Mouse (Mus musculus): ENCODE results near the gene Nkx2-2.
"Not testable (repeated sequence)": the region's sequence is repeated elsewhere in the genome, so short reads cannot be mapped to it uniquely, and the experiment has no call there.

Gene Nkx2-2

GRCm38 (mm10) chr2:147181304-147181665 lies 12.8 kb downstream of the Nkx2-2 start:
- no peak for DNase-seq (ENCODE audit: low spot score)

GRCm38 (mm10) chr2:147180649-147181303 lies 13.3 kb downstream of the Nkx2-2 start:
- no peak for DNase-seq (ENCODE audit: low spot score)

DNA sequence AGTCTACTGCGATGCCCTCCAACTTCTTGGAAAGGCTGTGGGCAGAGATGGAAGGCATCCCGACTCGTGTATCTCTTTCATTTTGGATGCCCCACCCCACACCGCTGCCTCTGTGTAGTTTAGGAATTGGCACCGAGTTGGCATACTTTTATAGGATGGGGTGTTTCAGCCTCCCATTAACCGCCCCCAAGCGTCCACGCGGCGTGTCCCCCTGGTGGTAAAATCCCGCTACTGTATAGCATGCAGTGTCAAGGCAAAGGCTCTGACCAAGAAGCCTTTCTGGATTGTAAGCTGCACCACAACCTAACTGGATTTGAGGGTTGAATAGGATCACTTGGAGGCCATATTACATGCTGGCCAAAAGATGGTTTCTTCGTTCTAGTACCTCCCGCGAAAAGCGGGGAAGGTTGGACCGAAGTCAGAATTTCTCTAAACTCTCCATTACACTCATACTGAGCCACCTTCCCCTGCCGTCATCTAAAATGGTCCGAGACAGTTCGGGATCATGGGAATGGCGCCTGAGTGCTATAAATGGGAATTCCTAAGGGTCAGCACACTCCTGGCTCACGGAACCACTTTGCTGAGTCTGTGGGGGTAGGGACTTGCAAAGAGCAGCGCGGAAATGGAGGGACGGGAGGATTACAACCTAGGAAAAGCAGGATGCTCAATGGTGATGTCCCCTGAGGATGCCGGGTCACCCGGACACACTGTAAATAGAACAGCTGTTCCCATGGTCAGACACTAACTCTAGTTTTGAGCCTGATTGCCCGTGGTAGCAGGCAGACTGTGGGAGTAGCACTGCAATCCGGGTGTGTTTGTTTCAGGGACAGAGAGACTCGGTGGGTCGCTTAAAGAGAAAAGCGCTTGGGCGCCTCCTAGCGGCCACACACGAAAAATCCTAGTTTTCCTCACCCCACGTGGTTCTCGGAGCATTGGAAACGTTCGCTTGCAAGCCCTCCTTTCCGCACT lies 15.7 kb downstream of the Nkx2-2 start:
- peak; percentile 73 for DNase-seq (ENCODE audit: low spot score)

GRCm38 (mm10) chr2:147177672-147178071 lies 16.4 kb downstream of the Nkx2-2 start:
- peak; percentile 60 for DNase-seq (ENCODE audit: low spot score)

DNA sequence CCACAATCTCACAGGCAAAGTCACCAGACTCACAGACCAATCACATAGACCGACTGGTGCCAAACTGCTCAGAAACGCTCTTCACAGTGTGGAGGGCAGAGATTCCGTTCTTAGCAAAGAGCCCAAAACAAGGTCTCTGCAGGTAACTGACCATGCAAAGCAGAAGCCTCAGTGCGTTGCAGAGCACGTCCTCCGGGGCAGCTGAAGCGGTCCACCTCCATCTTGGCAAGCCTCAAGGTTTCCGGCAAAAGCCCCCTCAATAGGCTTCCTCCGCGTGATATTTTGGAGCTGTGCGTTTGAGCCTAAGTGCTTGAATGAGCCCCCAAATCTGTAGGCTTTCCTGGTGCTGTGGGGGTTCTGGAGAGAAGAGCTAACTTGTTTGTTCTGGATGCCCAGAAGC lies 18.7 kb downstream of the Nkx2-2 start:
- DNase-seq (ENCODE audit: low spot score) = no peak

GRCm38 (mm10) chr2:147173751-147174150 lies 20.3 kb downstream of the Nkx2-2 start:
- DNase-seq (ENCODE audit: low spot score) = no peak

- DNase-seq (ENCODE audit: low spot score) = not testable (repeated sequence)
Measured at GRCm38 (mm10) chr2:147170538-147170937, 23.5 kb downstream of the Nkx2-2 start.

GRCm38 (mm10) chr2:147165863-147166262 lies 28.2 kb downstream of the Nkx2-2 start:
- no peak for DNase-seq (ENCODE audit: low spot score)

GRCm38 (mm10) chr2:147165376-147165775 lies 28.7 kb downstream of the Nkx2-2 start:
- no peak for DNase-seq (ENCODE audit: low spot score)

DNA sequence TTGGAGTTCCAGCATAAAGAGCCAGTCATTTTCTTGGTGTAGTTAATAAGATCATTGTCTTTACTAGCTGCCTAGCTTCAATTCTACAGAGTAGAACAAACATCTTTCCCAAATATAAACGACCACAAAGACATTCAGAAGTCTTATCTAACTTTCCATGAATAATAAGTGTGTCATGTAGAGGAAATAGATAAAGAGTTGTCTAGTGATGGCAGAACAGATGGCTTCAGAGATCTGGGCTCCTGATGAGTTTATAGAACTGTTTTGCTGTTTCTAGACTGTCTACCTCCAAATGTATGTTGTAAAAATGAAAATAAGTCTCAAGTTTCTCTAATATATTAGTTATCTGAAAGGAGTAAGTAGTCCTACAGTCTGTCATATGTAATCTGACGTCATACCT lies 41.5 kb downstream of the Nkx2-2 start:
- DNase-seq (ENCODE audit: low spot score) = no peak
